ENCODE assay signal across 23 mouse cellular contexts in the genomic region with DNA sequence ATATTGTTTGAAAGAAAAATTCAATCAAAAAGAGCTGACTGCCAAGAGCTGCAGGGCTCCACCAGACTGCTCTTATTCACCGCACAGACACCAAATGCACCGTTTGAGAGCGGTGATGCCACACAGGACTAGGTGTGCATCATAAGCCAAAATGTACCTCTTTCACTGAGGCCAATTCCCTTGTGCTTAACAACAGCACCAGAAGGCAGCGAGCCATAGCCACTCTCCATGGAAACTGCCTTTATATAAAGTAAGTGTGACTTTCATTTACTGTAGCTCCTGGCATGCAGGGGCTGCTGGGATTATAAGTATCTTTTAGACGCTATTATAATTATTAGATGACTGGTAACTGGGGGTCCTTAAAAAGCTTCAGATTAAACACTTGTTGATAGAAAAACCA.
A peak's percentile ranks its signal among the peaks of the same experiment; 100 is the strongest.
DNase-seq lines count a peak whose midpoint lies in the region; ATAC-seq and TF ChIP-seq lines count a peak whose summit lies in the region.
"Had no signal": no experiment of that assay in that cellular context is flagged by ENCODE, and none has a peak within 500 bp of the region (broad histone marks: within the 10 kb centered on the region; RNA-seq: fewer than 3 reads in every experiment).

No protein-coding gene starts in this region.

- H3K4me2 ChIP-seq in midbrain, postnatal 0 days (ENCODE audit: low read depth, low read length, poor library complexity, severe bottlenecking), result no peak overlapping the region
- H3K4me2 ChIP-seq in midbrain, embryonic 15.5 days, result no peak overlapping the region
- no peak overlapping the region for H3K4me2 ChIP-seq in intestine, postnatal 0 days (replicated peaks; ENCODE audit: low read depth)
- H3K4me2 ChIP-seq: embryonic facial prominence, embryonic 12.5 days; forebrain, embryonic 12.5 days; hindbrain, embryonic 13.5 days; liver, embryonic 15.5 days; lung, embryonic 15.5 days; neural tube, embryonic 15.5 days; stomach, embryonic 15.5 days had no signal

- no peaks in the 10 kb centered on the region for H3K36me3 ChIP-seq in midbrain, postnatal 0 days (ENCODE audit: insufficient read depth, low read length)
- no peaks in the 10 kb centered on the region for H3K36me3 ChIP-seq in midbrain, embryonic 15.5 days (replicated peaks)
- no peaks in the 10 kb centered on the region for H3K36me3 ChIP-seq in intestine, postnatal 0 days (ENCODE audit: control insufficient read depth, insufficient read depth)
- H3K36me3 ChIP-seq: embryonic facial prominence, embryonic 12.5 days; forebrain, embryonic 12.5 days; hindbrain, embryonic 13.5 days; liver, embryonic 15.5 days; lung, embryonic 15.5 days; neural tube, embryonic 15.5 days; stomach, embryonic 15.5 days had no signal

- no peaks in the 10 kb centered on the region for H3K4me1 ChIP-seq in midbrain, postnatal 0 days (ENCODE audit: insufficient read depth, low read length)
- no peaks in the 10 kb centered on the region for H3K4me1 ChIP-seq in midbrain, embryonic 15.5 days
- no peaks in the 10 kb centered on the region for H3K4me1 ChIP-seq in intestine, postnatal 0 days (replicated peaks; ENCODE audit: control insufficient read depth, insufficient read depth, low read length)
- H3K4me1 ChIP-seq: embryonic facial prominence, embryonic 12.5 days; forebrain, embryonic 12.5 days; hindbrain, embryonic 13.5 days; liver, embryonic 15.5 days; stomach, embryonic 15.5 days had no signal

- ATAC-seq in midbrain, postnatal 0 days (ENCODE audit: low FRiP score), result no peak
- ATAC-seq in midbrain, embryonic 15.5 days (replicated peaks), result no peak
- ATAC-seq in intestine, postnatal 0 days, result no peak

- H3K27me3 ChIP-seq in midbrain, postnatal 0 days (ENCODE audit: insufficient read depth, low read length), result no peaks in the 10 kb centered on the region
- no peaks in the 10 kb centered on the region for H3K27me3 ChIP-seq in midbrain, embryonic 15.5 days (replicated peaks)
- H3K27me3 ChIP-seq in intestine, postnatal 0 days (replicated peaks; ENCODE audit: control insufficient read depth, insufficient read depth, low read length), result no peaks in the 10 kb centered on the region
- H3K27me3 ChIP-seq: embryonic facial prominence, embryonic 12.5 days; forebrain, embryonic 12.5 days; hindbrain, embryonic 13.5 days; liver, embryonic 15.5 days; lung, embryonic 15.5 days; neural tube, embryonic 15.5 days; stomach, embryonic 15.5 days had no signal

- no peaks in the 10 kb centered on the region for H3K9me3 ChIP-seq in midbrain, postnatal 0 days (ENCODE audit: low read length)
- H3K9me3 ChIP-seq in midbrain, embryonic 15.5 days, result no peaks in the 10 kb centered on the region
- no peaks in the 10 kb centered on the region for H3K9me3 ChIP-seq in intestine, postnatal 0 days (ENCODE audit: control insufficient read depth)
- H3K9me3 ChIP-seq: embryonic facial prominence, embryonic 12.5 days; forebrain, embryonic 12.5 days; hindbrain, embryonic 13.5 days; liver, embryonic 15.5 days; lung, embryonic 15.5 days; neural tube, embryonic 15.5 days; stomach, embryonic 15.5 days had no signal

- DNase-seq in layer of hippocampus, adult 2 months (ENCODE audit: low spot score in 2 of 2), result peak in 1 of 2 experiments; percentile 38
- no peak for DNase-seq in layer of hippocampus, adult 9-10 months (ENCODE audit: low spot score)
- peak; percentile 17 for DNase-seq in midbrain, postnatal 0 days (ENCODE audit: low spot score)
- DNase-seq in right cerebral cortex, adult 2 months (ENCODE audit: low spot score in 2 of 2), result peak; percentile 23 to 39
- no peak for DNase-seq in gastrocnemius, postnatal 10 days
- DNase-seq: adrenal gland, adult 2 months; cerebellum, adult 18-20 months; cerebellum, postnatal 14 days; gastrocnemius, postnatal 25 days; heart, adult 2 months; kidney, adult 8-10 months; kidney, postnatal 10 days; liver; lung, postnatal 4 days had no signal

- peak overlapping the region; percentile 44; the same call in 1 of the 2 replicates for H3K27ac ChIP-seq in layer of hippocampus, adult 2 months
- H3K27ac ChIP-seq in midbrain, postnatal 0 days (ENCODE audit: low read depth, low read length), result no peak overlapping the region
- no peak overlapping the region for H3K27ac ChIP-seq in midbrain, embryonic 15.5 days
- no peak overlapping the region for H3K27ac ChIP-seq in intestine, postnatal 0 days (ENCODE audit: low read depth, low read length)
- H3K27ac ChIP-seq: embryonic facial prominence, embryonic 12.5 days; forebrain, embryonic 12.5 days; heart, adult 2 months; hindbrain, embryonic 13.5 days; liver, embryonic 15.5 days; lung, embryonic 15.5 days; neural tube, embryonic 15.5 days; stomach, embryonic 15.5 days had no signal

- no peak overlapping the region for H3K4me3 ChIP-seq in layer of hippocampus, adult 2 months
- no peak overlapping the region for H3K4me3 ChIP-seq in midbrain, postnatal 0 days (ENCODE audit: low read depth, low read length)
- no peak overlapping the region for H3K4me3 ChIP-seq in midbrain, embryonic 15.5 days
- H3K4me3 ChIP-seq in intestine, postnatal 0 days (ENCODE audit: low read depth, low read length), result no peak overlapping the region
- H3K4me3 ChIP-seq: embryonic facial prominence, embryonic 12.5 days; forebrain, embryonic 12.5 days; heart, adult 2 months; hindbrain, embryonic 13.5 days; liver, embryonic 15.5 days; lung, embryonic 15.5 days; neural tube, embryonic 15.5 days; stomach, embryonic 15.5 days had no signal

- 58% methylated on average over 5 of the region's 5 CpGs for WGBS in midbrain, postnatal 0 days
- 73% methylated on average over 5 of the region's 5 CpGs for WGBS in midbrain, embryonic 15.5 days
- WGBS in intestine, postnatal 0 days, result 93% methylated on average over 5 of the region's 5 CpGs

- no peak overlapping the region for H3K9ac ChIP-seq in midbrain, postnatal 0 days (replicated peaks; ENCODE audit: low read length, poor library complexity, severe bottlenecking)
- H3K9ac ChIP-seq in midbrain, embryonic 15.5 days, result no peak overlapping the region
- H3K9ac ChIP-seq in intestine, postnatal 0 days (ENCODE audit: low read depth, low read length), result no peak overlapping the region
- H3K9ac ChIP-seq: embryonic facial prominence, embryonic 12.5 days; forebrain, embryonic 12.5 days; hindbrain, embryonic 13.5 days; liver, embryonic 15.5 days; lung, embryonic 15.5 days; neural tube, embryonic 15.5 days; stomach, embryonic 15.5 days had no signal

- no peak for TF ChIP-seq CTCF in layer of hippocampus, adult 2 months (conservative IDR thresholded peaks at IDR 0.05)
- no peak for TF ChIP-seq CTCF in midbrain, postnatal 0 days (IDR thresholded peaks at IDR 0.05)
- TF ChIP-seq CTCF in intestine, postnatal 0 days (IDR thresholded peaks at IDR 0.05; ENCODE audit: low read depth), result no peak

Comparison
In these comparisons a context has a peak if more than half of its experiments do, and no peak if none do; other contexts are left out.
1. DNase-seq: peak in midbrain, postnatal 0 days (single experiment) and right cerebral cortex, adult 2 months (2 of 2); none in layer of hippocampus, adult 9-10 months (single experiment) and gastrocnemius, postnatal 10 days (single experiment).